Mouse (Mus musculus) G1E (cell line): ENCODE results near the gene Nos1.

Experiments
- CTCF ChIP-seq: IDR thresholded peaks from 2 replicates; pipeline ENCODE4 v1.5.1; 2012; ENCODE audit warnings: low read depth, low read length, inconsistent platforms, mixed read lengths
- GATA1 ChIP-seq: IDR thresholded peaks from 2 replicates; pipeline ENCODE4 v1.6.1; 2012; ENCODE audit warnings: borderline replicate concordance, low read length, inconsistent platforms, mixed read lengths
- GATA2 ChIP-seq: IDR thresholded peaks from 2 replicates; pipeline ENCODE4 v1.6.1; 2012; ENCODE audit warnings: low read depth, low read length, inconsistent platforms, borderline replicate concordance
- POLR2AphosphoS5 ChIP-seq: IDR thresholded peaks from 2 replicates; pipeline ENCODE4 v1.6.1; 2012; ENCODE audit warnings: low read depth, low read length, inconsistent platforms; ENCODE audit not compliant: insufficient replicate concordance
- TAL1 ChIP-seq: conservative IDR thresholded peaks from 2 replicates; pipeline ENCODE4 v1.6.1; 2012; ENCODE audit warnings: low read depth, low read length, inconsistent platforms, mixed read lengths

DNA sequence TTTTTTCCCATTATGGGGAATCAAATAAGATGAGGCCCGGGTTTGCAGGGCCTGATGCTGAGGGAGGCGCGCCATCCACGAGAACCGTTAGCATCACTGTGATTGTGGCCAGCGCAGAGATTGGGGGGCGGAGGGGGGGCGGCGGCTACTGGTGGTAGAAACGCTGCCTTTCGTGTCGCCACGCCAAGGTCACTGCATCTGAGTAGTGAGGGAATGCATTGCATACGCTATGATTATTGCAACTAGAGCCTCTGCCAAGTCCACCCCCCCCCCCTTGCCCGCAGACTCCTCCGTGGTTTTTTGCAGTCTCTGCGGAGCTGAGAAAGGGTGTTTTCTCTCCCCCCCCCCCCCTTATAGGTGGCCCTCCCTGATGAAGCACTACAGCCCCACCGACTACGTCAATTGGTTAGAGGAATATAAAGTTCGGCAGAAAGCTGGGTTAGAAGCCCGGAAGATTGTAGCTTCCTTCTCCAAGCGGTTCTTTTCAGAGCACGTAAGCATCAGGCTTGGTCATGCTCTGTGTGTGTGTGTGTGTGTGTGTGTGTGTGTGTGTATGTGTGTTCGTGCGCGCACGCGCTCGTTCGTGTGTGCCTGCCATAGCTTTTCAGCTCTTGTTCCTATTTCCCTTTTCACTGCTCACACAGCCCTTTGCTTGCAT is 196.8 kb downstream of the Nos1 start:
- no peak for TF ChIP-seq CTCF
- no peak for TF ChIP-seq POLR2AphosphoS5
- no peak for TF ChIP-seq GATA1
- no peak for TF ChIP-seq GATA2
- TF ChIP-seq TAL1 = no peak
